Mouse (Mus musculus) c-Kit-positive CD71-positive TER-119-positive erythroid progenitor cells, embryonic 14.5 days (primary cell): Measurements from ENCODE around the gene Wdr6.

Experiments
- DNase-seq: peaks from one replicate; pipeline ENCODE4 v3.0.0-alpha.2; 2013; ENCODE audit warnings: low spot score

The Wdr6 gene

DNA sequence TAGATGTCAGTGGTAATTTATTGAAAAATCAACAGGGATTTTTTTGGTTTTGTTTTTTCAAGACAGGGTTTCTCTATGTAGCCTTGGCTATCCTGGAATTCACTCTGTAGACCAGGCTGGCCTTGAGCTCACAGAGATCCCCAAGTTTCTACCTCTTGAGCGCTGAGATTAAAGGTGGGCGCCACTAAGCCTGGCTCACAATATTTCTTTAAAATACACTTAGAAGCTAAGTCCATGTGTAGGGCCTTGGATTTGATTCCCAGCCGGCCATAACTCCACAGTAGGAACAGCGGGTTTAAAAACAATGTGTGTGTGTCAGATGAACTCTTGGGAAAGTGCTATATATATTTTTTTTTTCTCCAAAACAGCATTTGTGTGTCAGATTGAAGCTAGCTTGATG, 55.2 kb downstream of the Wdr6 start:
- DNase-seq: no peak
